Mouse (Mus musculus): ENCODE data around the gene Cdh3. TPM values are rescaled to one million over a fixed set of nuclear protein-coding genes. Genes with fewer than 3 reads are reported as not detected.
"Not testable (repeated sequence)": the region's sequence is repeated elsewhere in the genome, so short reads cannot be mapped to it uniquely, and the experiment has no call there.

Gene Cdh3
- polyA plus RNA-seq, 1 experiment = 0.42 TPM

- peak overlapping the region; percentile 88 for H3K27ac ChIP-seq (ENCODE audit: insufficient read depth, low read depth, low read length)
- H3K4me1 ChIP-seq (ENCODE audit: control insufficient read depth, insufficient read depth, insufficient read length, low read length) = peaks cover 16% of the 10 kb centered on the region; the same call in 1 of the 2 replicates
- peak overlapping the region; percentile 28; the same call in 1 of the 2 replicates for H3K4me3 ChIP-seq (ENCODE audit: low read depth, low read length)
- H3K36me3 ChIP-seq (ENCODE audit: control insufficient read depth, insufficient read depth, low read length) = no peaks in the 10 kb centered on the region
- 27% methylated on average over 5 of the region's 5 CpGs for WGBS
- no peak for TF ChIP-seq POLR2A (IDR thresholded peaks at IDR 0.05; ENCODE audit: low read depth, low read length)
- no peak for TF ChIP-seq CTCF (IDR thresholded peaks at IDR 0.05; ENCODE audit: extremely low read depth, insufficient read length, insufficient replicate concordance, low read depth, low read length)
- no peaks in the 10 kb centered on the region for H3K27me3 ChIP-seq (ENCODE audit: control insufficient read depth, insufficient read depth, low read length)
These were observed 61.0 kb downstream of the Cdh3 start for GRCm38 (mm10) chr8:106571551-106572172.

- H3K4me1 ChIP-seq (ENCODE audit: control insufficient read depth, insufficient read depth, insufficient read length, low read length) = peaks cover 16% of the 10 kb centered on the region; the same call in 1 of the 2 replicates
- not testable (repeated sequence) for H3K36me3 ChIP-seq (ENCODE audit: control insufficient read depth, insufficient read depth, low read length); H3K27me3 ChIP-seq (ENCODE audit: control insufficient read depth, insufficient read depth, low read length); H3K4me3 ChIP-seq (ENCODE audit: low read depth, low read length)
- peak overlapping the region; percentile 88 for H3K27ac ChIP-seq (ENCODE audit: insufficient read depth, low read depth, low read length)
- 16% methylated on average over 1 of the region's 1 CpGs for WGBS
These were observed 61.5 kb downstream of the Cdh3 start for GRCm38 (mm10) chr8:106572175-106572574.

GRCm38 (mm10) chr8:106573168-106573567 is 62.5 kb downstream of the Cdh3 start, which contains the start of gene Gm10073:
Gm10073 (minus strand) TSS chr8:106573461.
- peak within 1 kb of the TSS; percentile 88 for H3K27ac ChIP-seq (ENCODE audit: insufficient read depth, low read depth, low read length)
- H3K4me1 ChIP-seq (ENCODE audit: control insufficient read depth, insufficient read depth, insufficient read length, low read length) = peaks cover 20% of the 10 kb centered on the region; the same call in 1 of the 2 replicates
- H3K4me3 ChIP-seq (ENCODE audit: low read depth, low read length) = peak within 1 kb of the TSS; percentile 39
- not testable (repeated sequence) for H3K27me3 ChIP-seq (ENCODE audit: control insufficient read depth, insufficient read depth, low read length); H3K36me3 ChIP-seq (ENCODE audit: control insufficient read depth, insufficient read depth, low read length)
- TF ChIP-seq CTCF (IDR thresholded peaks at IDR 0.05; ENCODE audit: extremely low read depth, insufficient read length, insufficient replicate concordance, low read depth, low read length) = 0 out of 2 replicates have a peak, but pooled peaks have one; percentile 7
- 18% methylated on average over 20 of the region's 20 CpGs for WGBS

- peaks cover 22% of the 10 kb centered on the region; the same call in 1 of the 2 replicates for H3K4me1 ChIP-seq (ENCODE audit: control insufficient read depth, insufficient read depth, insufficient read length, low read length)
- H3K27me3 ChIP-seq (ENCODE audit: control insufficient read depth, insufficient read depth, low read length) = no peaks in the 10 kb centered on the region
- no peak overlapping the region; the same call in 1 of the 2 replicates for H3K27ac ChIP-seq (ENCODE audit: insufficient read depth, low read depth, low read length)
- H3K4me3 ChIP-seq (ENCODE audit: low read depth, low read length) = no peak overlapping the region
- TF ChIP-seq CTCF (IDR thresholded peaks at IDR 0.05; ENCODE audit: extremely low read depth, insufficient read length, insufficient replicate concordance, low read depth, low read length) = no peak
- TF ChIP-seq POLR2A (IDR thresholded peaks at IDR 0.05; ENCODE audit: low read depth, low read length) = no peak
- H3K36me3 ChIP-seq (ENCODE audit: control insufficient read depth, insufficient read depth, low read length) = no peaks in the 10 kb centered on the region
- 70% methylated on average over 4 of the region's 4 CpGs for WGBS
These were observed 63.6 kb downstream of the Cdh3 start for GRCm38 (mm10) chr8:106574283-106574682.

- TF ChIP-seq CTCF (IDR thresholded peaks at IDR 0.05; ENCODE audit: extremely low read depth, insufficient read length, insufficient replicate concordance, low read depth, low read length) (no peak), POLR2A (IDR thresholded peaks at IDR 0.05; ENCODE audit: low read depth, low read length) (no peak)
- H3K4me1 ChIP-seq (ENCODE audit: control insufficient read depth, insufficient read depth, insufficient read length, low read length) = peaks cover 24% of the 10 kb centered on the region
- peak overlapping the region; percentile 53 for H3K27ac ChIP-seq (ENCODE audit: insufficient read depth, low read depth, low read length)
- WGBS = 10% methylated on average over 6 of the region's 6 CpGs
- H3K36me3 ChIP-seq (ENCODE audit: control insufficient read depth, insufficient read depth, low read length) = no peaks in the 10 kb centered on the region
- H3K4me3 ChIP-seq (ENCODE audit: low read depth, low read length) = no peak overlapping the region
- H3K27me3 ChIP-seq (ENCODE audit: control insufficient read depth, insufficient read depth, low read length) = no peaks in the 10 kb centered on the region
These were observed 66.3 kb downstream of the Cdh3 start for GRCm38 (mm10) chr8:106576849-106577555.

- 74% methylated on average over 2 of the region's 2 CpGs for WGBS
- H3K36me3 ChIP-seq (ENCODE audit: control insufficient read depth, insufficient read depth, low read length) = no peaks in the 10 kb centered on the region
- TF ChIP-seq CTCF (IDR thresholded peaks at IDR 0.05; ENCODE audit: extremely low read depth, insufficient read length, insufficient replicate concordance, low read depth, low read length) = no peak
- no peak for TF ChIP-seq POLR2A (IDR thresholded peaks at IDR 0.05; ENCODE audit: low read depth, low read length)
- no peak overlapping the region for H3K4me3 ChIP-seq (ENCODE audit: low read depth, low read length)
- no peaks in the 10 kb centered on the region for H3K27me3 ChIP-seq (ENCODE audit: control insufficient read depth, insufficient read depth, low read length)
- H3K4me1 ChIP-seq (ENCODE audit: control insufficient read depth, insufficient read depth, insufficient read length, low read length) = peaks cover 24% of the 10 kb centered on the region
- no peak overlapping the region for H3K27ac ChIP-seq (ENCODE audit: insufficient read depth, low read depth, low read length)
These were observed 68.8 kb downstream of the Cdh3 start for GRCm38 (mm10) chr8:106579510-106579909.

GRCm38 (mm10) chr8:106581344-106582088 is 70.8 kb downstream of the Cdh3 start:
- TF ChIP-seq CTCF (IDR thresholded peaks at IDR 0.05; ENCODE audit: extremely low read depth, insufficient read length, insufficient replicate concordance, low read depth, low read length) (no peak), POLR2A (IDR thresholded peaks at IDR 0.05; ENCODE audit: low read depth, low read length) (no peak)
- H3K4me1 ChIP-seq (ENCODE audit: control insufficient read depth, insufficient read depth, insufficient read length, low read length) = peaks cover 31% of the 10 kb centered on the region
- no peaks in the 10 kb centered on the region for H3K36me3 ChIP-seq (ENCODE audit: control insufficient read depth, insufficient read depth, low read length)
- WGBS = 43% methylated on average over 6 of the region's 6 CpGs
- H3K27ac ChIP-seq (ENCODE audit: insufficient read depth, low read depth, low read length) = peak overlapping the region; percentile 68
- no peak overlapping the region for H3K4me3 ChIP-seq (ENCODE audit: low read depth, low read length)
- no peaks in the 10 kb centered on the region for H3K27me3 ChIP-seq (ENCODE audit: control insufficient read depth, insufficient read depth, low read length)

All from small intestine, adult 2 months (tissue).